Mouse (Mus musculus): ENCODE data around the gene Spns3.

Spns3 gene

DNA sequence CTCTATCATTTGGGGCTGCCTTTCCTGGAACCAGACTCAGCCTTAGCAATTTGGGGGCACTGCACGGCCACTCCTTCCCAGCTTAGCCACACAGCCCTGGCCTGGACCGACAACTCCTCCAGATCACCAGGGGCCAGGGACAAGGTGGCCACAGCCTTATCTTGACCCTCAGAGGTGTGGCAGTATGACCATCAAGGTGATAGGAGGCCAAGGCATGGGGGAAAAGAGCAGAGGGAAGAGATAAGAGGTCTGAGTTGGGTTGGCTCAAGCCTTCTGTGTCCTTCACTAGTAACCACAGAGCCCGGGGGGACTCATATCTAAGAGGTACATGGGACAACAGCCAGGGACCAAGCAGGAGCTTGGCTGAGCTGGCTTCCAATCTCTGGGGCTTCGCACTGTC is 68.4 kb downstream of the Spns3 start:
- no peak for DNase-seq (ENCODE audit: low spot score)

DNA sequence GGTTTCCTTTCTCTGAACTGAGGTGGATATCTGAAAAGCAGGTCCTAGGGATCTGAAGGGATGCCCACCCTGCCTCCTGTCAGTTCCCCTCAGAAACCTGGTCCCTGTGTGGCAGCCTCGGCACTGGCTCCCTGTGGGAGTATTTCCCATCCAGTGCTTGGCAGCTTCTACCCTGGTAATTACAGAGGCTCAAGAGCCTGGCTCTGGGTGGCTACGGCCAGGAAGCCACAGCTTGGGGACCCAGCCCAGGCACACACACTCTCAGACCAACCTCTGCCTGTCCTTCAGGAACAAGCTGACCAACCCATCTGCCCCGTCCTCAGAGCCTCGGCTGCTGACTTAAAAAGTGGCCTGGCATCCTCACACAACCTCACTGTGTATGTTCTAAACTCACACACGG is 69.0 kb downstream of the Spns3 start:
- no peak for DNase-seq (ENCODE audit: low spot score)

DNA sequence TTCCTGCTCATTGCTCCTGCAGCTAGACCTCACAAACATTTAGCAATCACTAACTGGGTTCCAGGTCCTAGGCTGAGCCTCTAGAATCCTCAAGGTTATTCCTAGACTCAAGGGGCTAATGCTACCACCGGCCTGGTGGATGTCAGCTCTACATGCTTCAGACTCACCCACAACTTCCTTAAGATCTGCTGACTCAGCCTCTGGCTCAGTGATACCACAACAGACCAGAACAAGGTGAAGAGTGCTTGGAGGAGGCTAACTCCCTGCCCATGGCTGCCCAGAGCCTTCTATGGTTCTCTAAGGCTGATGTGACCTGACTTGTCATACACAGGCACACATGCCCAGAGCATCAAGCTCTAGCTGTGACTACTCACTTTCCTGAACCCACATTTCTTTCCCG is 70.8 kb downstream of the Spns3 start:
- no peak for DNase-seq (ENCODE audit: low spot score)

DNA sequence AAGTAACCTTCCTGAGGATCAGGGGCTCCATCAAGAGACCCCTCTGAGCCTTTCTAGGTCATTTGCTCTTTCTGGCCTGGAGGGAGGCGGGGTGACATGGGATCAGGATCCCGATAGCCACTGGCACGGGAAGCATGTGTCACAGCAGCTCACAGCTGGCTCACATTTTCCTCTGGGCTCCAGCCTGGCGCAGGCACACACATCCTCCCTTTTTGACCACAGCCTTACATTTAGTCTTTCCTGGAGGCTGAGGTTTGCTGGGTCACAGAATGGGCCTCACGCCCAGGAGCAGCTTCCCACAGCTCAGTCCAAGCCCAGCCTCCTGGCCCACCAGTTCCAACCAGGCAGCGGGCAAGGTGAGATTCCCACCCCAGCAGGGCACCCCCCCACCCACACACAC is 72.1 kb downstream of the Spns3 start:
- no peak for DNase-seq (ENCODE audit: low spot score)

DNA sequence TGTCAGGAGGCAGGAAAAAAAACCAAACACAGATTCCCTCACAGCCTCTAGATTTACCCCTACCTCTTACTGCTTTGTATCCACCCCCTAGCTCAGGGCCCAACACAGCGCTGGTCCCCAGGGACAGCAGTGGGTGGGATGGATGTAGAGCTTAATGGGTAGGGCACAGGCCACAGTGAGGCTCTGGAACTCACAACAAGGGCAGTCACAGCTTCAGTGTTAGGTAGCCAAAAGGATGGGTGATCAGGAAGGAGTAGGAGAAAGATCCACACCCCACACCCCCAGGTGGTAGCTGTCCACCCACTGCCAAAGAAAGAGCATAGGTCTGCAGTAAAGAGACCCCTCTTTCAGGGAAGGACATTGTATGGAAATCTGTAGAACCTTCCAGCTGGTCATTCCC is 72.7 kb downstream of the Spns3 start:
- DNase-seq (ENCODE audit: low spot score) = no peak

DNA sequence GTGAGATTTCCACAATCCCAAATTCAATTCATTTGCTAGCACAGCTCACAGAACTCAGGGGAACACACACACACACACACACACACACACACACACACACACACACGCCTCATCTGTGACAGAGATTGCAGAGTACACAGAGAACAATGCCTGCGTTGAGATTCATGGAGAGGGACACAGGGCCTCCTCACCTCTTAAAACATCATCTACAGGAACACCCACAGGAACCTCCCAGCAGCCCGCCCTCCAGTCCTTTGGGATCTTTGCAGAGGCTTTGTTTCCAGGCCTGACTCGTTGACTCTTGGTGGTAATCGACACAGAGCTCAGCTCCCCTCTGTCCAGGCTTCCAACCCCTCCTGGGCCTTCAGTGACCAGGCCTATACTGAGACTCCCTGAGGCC is 73.1 kb downstream of the Spns3 start:
- DNase-seq (ENCODE audit: low spot score) = no peak

DNA sequence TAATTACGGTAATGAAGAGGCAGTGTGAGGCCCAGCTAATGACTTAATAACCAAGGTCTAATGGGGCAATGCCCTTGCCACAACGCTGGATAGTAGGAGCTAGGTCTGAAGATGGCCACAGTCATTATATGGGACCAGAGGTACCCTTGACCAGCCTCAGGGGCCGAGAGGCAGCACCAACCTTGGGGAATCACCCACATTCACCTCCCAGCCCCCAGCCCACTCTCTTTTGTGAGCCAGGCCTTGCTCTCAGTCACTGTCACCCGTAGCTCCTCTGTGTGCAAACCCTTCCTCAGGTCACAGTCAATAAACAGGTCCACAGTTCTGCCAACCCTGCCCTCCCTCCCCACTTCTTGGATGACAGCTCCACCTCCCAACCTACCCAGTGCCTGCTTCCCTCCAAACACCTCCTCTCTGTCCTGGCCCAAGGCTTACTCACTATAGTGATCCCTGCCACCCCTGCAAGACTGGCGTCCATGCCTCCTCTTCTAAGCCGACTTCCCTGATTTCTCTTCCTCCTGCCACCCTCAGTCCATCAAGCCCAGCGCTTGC is 74.2 kb downstream of the Spns3 start:
- DNase-seq (ENCODE audit: low spot score) = no peak

DNA sequence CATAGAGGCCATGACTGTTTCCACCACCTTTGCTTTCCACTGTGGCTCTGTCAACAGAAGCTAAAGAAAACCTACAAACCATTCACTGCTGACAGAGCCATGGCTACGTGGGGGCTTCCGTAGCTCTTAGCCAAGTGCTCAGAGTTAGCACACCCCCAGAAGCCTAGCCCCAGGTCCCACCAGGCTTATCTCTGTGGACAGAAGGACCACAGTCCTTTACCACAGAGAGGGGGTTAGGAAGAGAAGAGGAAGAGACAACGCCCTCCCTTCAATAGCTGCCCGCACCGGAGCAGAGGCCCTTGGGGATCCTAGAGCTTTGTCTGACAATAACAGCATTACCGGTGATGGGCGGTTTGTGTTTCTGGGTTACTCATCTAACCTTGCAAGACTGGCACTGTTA is 74.9 kb downstream of the Spns3 start:
- no peak for DNase-seq (ENCODE audit: low spot score)

DNA sequence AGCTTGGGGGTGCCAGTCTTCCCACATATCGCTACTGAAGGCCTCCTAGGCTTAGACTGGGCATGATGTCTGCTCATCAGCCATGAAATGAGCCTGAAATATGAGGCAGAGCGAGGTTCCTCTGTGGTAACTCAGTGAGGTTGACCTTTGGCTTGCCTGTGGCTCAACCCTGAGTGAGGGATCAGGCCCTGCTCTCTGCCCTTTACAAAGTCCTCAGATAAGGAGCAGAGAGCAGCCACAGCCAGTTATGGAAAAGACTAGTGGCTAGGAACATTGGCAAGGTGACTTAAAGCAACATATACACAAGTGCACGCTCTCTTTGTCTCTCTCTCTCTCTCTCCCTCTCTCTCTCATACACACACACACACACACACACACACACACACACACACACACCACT is 75.4 kb downstream of the Spns3 start:
- no peak for DNase-seq (ENCODE audit: low spot score)

DNA sequence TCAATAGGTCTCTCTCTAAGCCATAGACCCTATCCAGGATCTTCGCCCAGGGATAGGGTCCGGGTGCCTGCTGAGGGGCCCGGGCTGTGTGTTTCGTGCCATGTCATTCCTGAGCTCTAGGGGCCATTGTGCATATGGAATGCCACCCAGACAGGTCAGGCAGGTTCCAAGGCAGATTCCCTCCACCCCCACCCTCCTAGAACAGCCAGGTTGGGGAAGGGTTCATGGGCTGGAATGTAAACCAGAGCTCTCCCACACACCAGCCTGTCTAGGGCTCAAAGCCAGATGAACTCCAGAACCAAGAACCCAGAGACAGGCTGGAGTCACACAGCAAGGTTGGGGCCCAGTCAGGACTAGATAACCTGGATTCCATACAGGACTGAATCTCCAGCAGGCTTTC is 76.8 kb downstream of the Spns3 start:
- DNase-seq (ENCODE audit: low spot score) = no peak

DNA sequence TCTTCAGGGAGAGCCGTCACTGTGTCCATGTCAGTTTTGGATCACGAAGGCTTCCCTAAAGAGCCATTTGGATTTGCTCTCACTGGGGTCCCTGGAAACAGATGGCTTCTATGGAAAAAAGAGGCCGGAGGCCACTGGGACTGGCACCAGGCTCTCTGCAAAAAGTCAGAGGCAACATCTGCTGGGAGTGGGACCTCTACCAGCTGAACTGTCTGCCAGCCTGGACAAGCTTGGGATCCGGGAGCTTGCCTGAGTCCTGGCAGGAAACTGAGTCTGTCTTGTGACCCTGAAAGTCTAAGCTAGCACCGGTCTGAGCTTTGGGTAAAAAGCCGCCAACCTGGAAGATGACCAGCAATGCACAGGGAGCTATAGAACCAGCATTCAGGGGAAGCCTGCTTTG is 78.9 kb downstream of the Spns3 start:
- DNase-seq (ENCODE audit: low spot score) = no peak

DNA sequence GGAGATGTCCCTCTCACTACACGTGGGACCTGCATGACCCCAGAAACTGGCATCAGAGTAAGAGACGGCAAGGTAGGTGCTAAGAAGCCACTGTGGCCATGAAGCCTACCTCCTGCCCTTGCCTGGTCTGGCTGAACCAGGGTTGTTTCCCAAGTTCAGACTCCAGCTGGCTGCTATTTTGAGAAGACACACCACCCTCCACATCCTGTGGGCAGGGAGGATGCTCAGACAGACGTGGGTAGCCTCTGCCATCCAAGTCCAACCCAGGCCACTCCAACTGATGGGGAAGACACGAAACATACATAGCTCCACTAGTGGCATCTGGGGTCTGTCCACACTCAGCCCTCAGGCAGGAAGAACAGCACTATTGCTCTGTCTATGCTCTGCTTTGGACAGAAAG is 80.3 kb downstream of the Spns3 start:
- DNase-seq (ENCODE audit: low spot score) = no peak

DNA sequence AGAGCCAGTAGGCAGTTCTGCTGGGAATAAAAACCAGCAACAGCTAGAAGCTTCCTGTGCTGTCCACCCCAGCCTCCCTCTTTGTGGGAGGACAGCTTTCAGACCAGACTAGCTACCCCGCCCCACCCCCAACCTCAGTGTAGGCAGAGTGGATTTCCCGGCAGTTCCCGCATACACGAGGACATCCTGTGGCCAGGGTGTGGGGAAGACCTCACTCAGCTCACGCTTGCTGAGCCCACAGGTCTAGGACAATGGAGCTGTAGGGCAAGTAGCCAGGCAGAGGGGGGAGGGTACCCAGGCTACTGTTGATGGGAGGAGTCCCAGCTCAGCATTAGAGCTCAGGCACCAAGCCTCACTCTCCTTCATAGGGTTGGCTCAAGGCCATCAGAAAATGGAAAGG is 81.1 kb downstream of the Spns3 start:
- peak; percentile 48 for DNase-seq (ENCODE audit: low spot score)

DNA sequence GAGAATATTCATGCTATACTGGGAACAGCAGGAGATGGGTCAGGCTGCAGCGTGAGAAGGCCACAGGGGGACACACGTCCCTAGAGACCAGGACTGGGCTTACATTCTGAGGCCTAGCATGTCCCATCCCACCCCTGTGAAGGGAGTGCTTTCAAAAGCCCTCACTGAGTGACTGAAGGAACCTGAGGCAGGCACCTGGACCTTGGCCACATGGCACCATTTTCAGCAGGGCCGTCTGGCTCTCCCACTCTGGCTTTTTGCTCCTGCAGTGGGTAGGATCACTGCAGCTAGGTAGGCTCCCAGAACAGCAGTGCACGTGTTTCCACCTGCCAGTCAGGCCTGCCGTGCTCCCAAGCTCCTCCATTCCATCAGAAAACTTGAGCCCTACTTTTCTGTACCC is 81.8 kb downstream of the Spns3 start:
- no peak for DNase-seq (ENCODE audit: low spot score)

DNA sequence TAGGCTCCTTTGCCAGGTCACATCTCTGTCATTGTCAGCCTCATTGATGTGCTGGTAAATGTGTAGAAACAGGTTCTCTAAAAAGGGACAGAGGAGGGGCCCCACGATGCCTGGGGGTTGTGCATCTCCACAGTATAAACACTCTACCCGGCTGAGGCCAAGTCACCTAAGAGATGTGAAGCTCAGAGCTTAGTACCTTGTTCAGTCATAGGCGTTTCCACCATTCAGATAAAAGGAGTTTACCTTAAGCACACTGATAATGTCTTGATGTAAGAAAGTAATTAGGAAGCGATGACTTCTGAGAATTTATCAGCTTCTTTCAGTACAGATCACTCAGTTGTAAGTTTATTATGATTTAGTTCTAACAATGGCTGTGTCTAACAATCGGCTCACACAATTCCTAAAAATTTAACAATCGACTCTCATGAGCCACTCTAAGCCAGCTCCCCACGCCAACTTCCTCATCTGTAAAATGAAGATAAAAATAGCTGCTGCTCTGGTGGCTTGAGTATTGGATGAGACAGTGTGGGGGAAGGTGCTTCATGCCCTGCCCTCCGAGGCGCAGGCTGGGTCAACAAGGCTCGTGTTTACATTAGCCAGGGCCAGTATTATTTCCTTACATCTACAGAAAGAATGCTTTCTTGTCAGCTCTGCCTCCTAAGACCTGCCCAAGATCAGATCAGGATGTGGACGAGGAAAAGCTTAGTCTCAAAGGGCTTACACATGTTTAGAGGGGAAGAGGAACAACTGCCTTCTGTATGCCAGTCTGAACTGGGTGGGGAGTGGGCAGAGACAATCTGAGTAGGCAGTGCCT is 83.4 kb downstream of the Spns3 start:
- no peak for DNase-seq (ENCODE audit: low spot score)

DNA sequence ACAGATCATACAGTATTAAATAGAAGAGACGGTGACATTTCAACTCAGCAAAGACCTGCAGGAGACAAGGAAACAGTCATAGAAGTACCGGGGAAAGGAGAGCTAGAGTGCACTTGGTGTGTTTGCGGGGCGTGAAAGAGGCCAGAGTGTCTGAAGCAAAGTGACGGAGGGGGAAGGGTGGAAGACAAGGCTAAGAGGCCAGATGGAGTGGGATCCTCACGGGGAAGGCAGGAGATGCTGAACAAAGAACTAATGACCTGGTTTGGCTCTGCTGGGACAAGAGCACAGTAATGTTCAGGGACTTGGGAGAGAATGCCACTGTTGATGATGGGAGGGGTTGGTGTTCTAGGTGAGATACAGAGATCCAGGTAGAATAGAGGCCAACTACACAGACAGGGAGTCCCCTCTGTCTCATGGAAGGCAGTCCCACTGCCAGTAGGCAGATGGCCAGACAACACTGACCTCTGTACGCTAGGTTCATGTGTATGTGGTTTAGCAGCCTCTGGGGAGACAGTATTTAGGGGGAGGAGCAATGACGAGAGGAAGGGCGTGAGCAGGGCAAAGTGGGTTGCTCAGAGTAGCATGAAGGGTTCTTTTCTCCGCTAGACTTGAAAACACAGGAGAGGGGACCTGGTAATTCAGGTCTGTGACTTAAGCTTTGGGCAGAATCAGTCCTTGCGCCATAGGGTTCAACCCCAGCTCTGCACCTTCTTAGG is 84.2 kb downstream of the Spns3 start:
- no peak for DNase-seq (ENCODE audit: low spot score)

DNA sequence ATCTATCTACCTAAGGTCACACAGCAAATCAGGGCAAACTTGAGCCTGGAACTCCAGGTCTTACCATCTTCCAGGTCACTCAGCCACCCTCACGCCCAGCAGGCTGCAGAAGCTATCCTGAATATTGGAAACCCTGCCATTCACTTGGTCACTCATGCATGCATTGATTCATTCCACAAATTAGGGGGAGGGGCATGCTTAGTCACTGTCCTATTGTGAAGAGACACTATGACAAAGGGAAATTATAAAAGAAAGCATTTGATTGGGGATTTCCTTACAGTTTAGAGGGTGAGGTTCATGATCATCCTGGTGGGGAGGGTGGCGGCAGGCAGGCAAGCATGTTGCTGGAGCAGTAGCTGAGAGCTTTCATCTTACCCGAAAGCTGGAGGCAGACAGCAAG is 85.5 kb downstream of the Spns3 start:
- DNase-seq (ENCODE audit: low spot score) = no peak

DNA sequence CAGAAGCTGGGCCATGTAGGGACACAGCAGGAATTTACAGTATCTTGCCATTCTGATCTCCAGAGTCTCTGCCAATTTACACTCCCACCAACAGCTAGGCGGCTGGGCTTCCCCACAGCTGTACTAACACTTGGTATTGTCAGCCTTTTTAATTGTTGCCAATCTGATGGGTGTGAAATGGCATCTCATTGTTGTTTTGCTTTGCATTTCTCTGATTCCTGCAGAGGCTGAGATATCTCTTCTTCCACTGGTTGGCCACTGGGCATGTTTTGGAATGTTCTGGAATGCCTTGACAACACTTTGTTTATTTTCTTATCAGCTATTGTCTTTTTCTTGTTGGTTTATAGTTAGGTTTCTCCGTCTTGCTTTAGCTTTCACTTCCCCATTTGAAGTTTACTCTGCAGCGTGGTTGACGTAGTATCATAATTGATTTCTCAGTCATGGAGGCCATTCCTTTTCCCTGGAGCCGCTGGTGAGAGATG is 88.8 kb downstream of the Spns3 start:
- DNase-seq (ENCODE audit: low spot score) = peak; percentile 72

DNA sequence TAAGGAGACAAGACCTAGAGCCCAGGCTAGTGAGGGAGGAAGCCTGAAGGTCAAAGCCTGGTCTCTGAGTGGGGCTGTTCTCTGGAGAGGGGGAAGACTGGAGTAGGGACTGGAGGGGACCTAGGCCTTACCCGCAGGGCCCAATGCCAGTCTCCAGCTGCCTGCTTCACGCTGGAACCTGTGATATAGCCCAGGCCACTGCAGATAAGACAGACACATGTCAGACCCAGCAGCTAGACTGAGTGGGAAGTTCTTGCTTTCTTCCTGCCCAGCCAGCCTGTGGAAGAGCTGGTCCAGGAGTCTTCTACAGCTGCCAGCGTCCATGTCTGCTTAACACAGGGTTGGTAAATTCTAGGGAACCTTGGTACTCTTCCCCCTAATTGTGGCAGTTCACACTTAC is 91.8 kb downstream of the Spns3 start:
- DNase-seq (ENCODE audit: low spot score) = no peak

DNA sequence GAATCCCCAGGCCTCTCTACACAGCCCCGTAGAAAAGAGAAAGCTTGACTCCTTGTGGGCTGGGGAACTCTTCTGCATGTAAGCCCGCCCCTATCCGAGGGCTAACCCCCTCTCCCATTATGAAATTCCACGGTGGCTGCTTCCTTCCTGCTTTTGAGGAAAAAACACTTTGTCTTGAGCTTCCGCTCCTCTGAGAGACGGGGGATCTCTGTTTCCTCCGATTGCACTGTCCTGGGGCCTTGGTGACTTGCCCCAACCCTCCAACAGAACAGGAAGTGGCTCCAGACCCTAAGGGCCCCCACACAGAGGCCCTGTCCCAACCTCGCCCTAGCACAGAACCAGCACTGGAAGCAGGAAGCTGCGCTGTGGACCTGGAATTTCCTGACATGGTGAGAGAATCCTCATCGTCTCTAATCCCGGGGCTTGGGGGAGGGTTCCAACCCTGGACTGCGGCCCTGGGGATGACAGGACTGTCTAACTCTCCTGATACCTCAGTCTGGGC is 92.3 kb downstream of the Spns3 start:
- DNase-seq (ENCODE audit: low spot score) = no peak

DNA sequence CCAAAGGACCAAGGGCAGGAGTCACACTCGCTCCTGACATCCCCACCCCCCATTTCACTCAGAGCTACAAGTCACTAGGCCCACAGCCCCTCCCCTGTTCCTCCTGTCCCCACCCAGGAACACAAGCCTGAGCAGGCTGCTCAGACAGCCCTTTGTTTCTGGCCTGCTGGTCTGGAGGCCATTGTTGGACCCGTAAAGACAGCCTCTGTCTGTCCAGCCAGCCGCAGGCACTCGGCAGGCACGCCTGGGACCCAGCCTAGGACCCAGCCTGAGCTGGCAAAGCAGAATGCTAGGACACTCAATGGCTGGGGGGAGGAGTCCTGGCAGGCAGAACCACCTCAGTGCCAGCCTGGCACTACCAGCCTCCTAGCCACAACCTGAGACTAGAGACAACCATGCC is 94.6 kb downstream of the Spns3 start:
- no peak for DNase-seq (ENCODE audit: low spot score)

DNA sequence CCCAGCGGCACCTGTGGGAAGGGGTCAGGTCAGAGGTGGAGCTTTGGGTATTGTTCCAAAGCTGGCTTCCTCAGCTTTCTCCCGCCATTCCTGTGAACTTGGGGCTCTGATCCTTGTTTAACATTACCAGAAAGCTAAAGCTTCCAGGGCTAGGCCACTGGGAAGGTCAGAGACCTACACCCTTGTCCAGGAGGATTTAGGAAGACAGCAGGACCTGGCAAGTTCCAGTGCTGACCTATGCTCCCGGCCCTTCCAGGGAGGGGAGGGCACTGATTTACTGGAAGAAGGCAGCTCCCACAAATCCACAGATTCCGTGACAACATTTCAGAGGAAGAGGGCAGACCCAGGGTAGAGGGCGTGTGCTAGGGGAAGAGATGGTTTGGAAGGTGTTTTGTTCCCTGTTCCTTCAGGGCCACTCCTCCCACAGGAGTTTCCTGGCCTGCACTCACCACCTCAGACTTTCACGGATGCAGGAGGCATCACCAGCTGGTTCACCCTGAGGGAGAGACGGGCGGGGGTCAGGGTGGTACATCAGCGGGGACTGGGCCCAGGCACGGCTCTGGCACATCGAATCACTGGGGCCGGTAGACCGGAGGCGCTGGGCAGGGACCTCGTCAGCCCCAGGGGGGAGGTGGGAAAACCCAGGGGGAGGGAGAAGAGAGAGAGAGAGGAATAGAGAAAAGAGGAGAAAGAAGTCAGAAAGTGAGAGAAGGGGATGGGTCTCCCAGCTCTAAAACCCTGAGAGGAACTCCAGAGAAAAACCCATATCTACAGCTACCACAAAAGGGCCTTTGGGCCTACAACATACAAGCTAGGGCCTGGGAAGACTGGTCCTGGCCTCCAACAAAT is 97.0 kb downstream of the Spns3 start:
- DNase-seq (ENCODE audit: low spot score) = no peak

All from testis, postnatal 14 days (tissue).